Mouse (Mus musculus): ENCODE data around the gene Bud31. TPM values are rescaled to one million over a fixed set of nuclear protein-coding genes. Genes with fewer than 3 reads are reported as not detected.
A peak's percentile ranks its signal among the peaks of the same experiment; 100 is the strongest.
"Not testable (repeated sequence)": the region's sequence is repeated elsewhere in the genome, so short reads cannot be mapped to it uniquely, and the experiment has no call there.

Bud31 gene
- polyA plus RNA-seq, 1 experiment from 2014 or later = 129 TPM

DNA sequence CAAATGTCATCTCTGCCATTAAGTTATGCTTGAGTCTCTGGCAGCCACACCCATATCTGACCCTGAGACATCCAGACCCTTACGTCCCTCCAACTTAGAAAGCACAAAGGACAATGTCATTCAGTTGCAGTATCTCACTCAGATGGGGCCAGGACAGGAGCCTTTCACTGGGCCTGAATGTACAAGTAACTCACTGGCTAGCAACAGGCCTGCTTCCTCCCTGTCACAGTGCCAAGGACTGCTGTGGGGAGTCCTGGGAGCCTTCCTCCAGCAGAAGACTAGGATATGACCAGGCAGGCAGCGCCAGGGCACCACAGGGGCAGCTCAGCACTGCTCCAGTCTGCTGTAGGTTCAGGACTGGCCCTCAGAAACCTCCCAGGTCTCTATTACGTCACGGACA lies 11.0 kb upstream of the Bud31 start:
- Histone ChIP-seq H3K4me3 (ENCODE audit: low read depth, low read length) (no peak overlapping the region), H3K9me3 (ENCODE audit: control insufficient read depth, low read length) (no peaks in the 10 kb centered on the region), H3K4me2 (replicated peaks; ENCODE audit: low read depth) (no peak overlapping the region), H3K9ac (ENCODE audit: low read length) (no peak overlapping the region), H3K27me3 (ENCODE audit: control insufficient read depth, insufficient read depth, low read length) (no peaks in the 10 kb centered on the region), H3K27ac (replicated peaks) (no peak overlapping the region), H3K36me3 (ENCODE audit: control insufficient read depth, insufficient read depth, low read length) (peaks cover 51% of the 10 kb centered on the region), H3K4me1 (replicated peaks; ENCODE audit: control insufficient read depth, insufficient read depth) (no peaks in the 10 kb centered on the region)
- DNase-seq (ENCODE audit: low spot score) (no peak), ATAC-seq (ENCODE audit: low FRiP score, low TSS enrichment) (no peak)
- 91% methylated on average over 4 of the region's 4 CpGs for WGBS
- no peak for TF ChIP-seq EP300 (optimal IDR thresholded peaks at IDR 0.05)
- no peak for TF ChIP-seq CTCF (IDR thresholded peaks at IDR 0.05; ENCODE audit: low read depth)

DNA sequence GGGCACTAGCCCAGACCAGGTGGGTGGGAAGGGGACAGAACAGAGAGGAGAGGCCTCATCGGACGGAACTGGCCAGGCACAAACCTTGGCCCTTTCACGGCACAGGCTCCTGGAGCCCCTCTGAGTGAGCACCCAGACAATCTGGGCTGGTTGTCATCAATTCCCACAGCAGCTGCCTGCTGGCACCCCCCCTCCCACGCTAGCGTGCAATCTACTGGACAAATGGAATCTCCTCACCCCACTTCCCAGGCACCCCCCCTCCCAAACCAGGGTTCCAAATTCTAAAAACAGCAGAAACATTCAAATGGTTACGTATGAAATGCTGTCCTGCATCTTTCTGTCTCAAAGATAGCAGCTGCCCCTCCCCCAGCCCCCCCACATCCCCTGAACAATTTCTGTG lies 10.4 kb upstream of the Bud31 start:
- not testable (repeated sequence) for H3K27ac ChIP-seq (replicated peaks); DNase-seq (ENCODE audit: low spot score); H3K4me3 ChIP-seq (ENCODE audit: low read depth, low read length); H3K27me3 ChIP-seq (ENCODE audit: control insufficient read depth, insufficient read depth, low read length); ATAC-seq (ENCODE audit: low FRiP score, low TSS enrichment); H3K4me1 ChIP-seq (replicated peaks; ENCODE audit: control insufficient read depth, insufficient read depth); H3K4me2 ChIP-seq (replicated peaks; ENCODE audit: low read depth); H3K9ac ChIP-seq (ENCODE audit: low read length); H3K9me3 ChIP-seq (ENCODE audit: control insufficient read depth, low read length)
- 76% methylated on average over 6 of the region's 6 CpGs for WGBS
- H3K36me3 ChIP-seq (ENCODE audit: control insufficient read depth, insufficient read depth, low read length) = peaks cover 56% of the 10 kb centered on the region

DNA sequence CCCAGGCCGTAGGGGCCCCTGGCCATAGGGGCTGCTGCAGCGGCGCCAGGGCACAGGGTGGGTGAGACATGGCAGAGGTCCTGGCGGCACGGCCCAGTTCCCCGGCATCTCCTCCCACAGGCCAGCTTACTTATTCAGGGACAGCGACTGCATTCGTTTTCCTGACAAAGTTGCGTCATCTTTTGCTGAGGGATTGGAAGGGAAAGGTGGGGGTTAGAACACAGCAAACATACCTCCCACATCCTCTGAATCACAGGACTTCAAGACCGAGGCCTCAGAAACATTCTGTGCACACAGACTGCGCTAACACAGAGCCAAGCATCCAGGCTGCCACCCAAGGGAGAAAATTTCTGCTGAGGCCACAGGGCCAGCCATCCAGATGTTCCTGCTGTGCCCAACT lies 10.0 kb upstream of the Bud31 start:
- no peak for TF ChIP-seq EP300 (optimal IDR thresholded peaks at IDR 0.05)
- no peak for TF ChIP-seq CTCF (IDR thresholded peaks at IDR 0.05; ENCODE audit: low read depth)
- H3K4me2 ChIP-seq (replicated peaks; ENCODE audit: low read depth) = no peak overlapping the region
- H3K9me3 ChIP-seq (ENCODE audit: control insufficient read depth, low read length) = no peaks in the 10 kb centered on the region
- H3K4me3 ChIP-seq (ENCODE audit: low read depth, low read length) = no peak overlapping the region
- H3K36me3 ChIP-seq (ENCODE audit: control insufficient read depth, insufficient read depth, low read length) = peaks cover 58% of the 10 kb centered on the region
- ATAC-seq (ENCODE audit: low FRiP score, low TSS enrichment) = no peak
- 77% methylated on average over 11 of the region's 11 CpGs for WGBS
- no peak overlapping the region for H3K27ac ChIP-seq (replicated peaks)
- H3K9ac ChIP-seq (ENCODE audit: low read length) = no peak overlapping the region
- H3K4me1 ChIP-seq (replicated peaks; ENCODE audit: control insufficient read depth, insufficient read depth) = no peaks in the 10 kb centered on the region
- DNase-seq (ENCODE audit: low spot score) = no peak
- no peaks in the 10 kb centered on the region for H3K27me3 ChIP-seq (ENCODE audit: control insufficient read depth, insufficient read depth, low read length)

DNA sequence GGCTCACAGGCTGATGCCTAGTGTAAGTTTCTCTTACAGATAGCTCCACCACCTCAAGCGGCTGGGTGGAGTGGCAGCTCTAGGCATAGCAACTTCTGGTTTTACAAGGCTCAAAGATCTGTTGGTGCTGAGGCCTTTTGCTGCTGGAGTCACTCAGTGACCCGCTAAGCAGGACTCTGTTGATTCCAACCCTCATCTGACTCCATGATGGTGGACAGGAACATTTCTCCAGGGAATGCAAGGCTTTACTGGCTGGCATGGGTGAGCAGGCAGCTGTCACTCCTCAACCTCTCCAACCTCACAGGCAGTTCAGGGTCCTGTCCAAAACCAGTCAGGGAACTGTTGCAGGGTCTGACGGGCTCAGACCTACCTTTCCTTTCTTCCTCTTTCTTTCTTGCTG lies 9.2 kb upstream of the Bud31 start:
- no peaks in the 10 kb centered on the region for H3K4me1 ChIP-seq (replicated peaks; ENCODE audit: control insufficient read depth, insufficient read depth)
- 77% methylated on average over 3 of the region's 3 CpGs for WGBS
- no peak overlapping the region for H3K27ac ChIP-seq (replicated peaks)
- H3K4me3 ChIP-seq (ENCODE audit: low read depth, low read length) = no peak overlapping the region
- no peak overlapping the region for H3K4me2 ChIP-seq (replicated peaks; ENCODE audit: low read depth)
- no peaks in the 10 kb centered on the region for H3K9me3 ChIP-seq (ENCODE audit: control insufficient read depth, low read length)
- no peak for DNase-seq (ENCODE audit: low spot score)
- H3K36me3 ChIP-seq (ENCODE audit: control insufficient read depth, insufficient read depth, low read length) = peaks cover 60% of the 10 kb centered on the region
- TF ChIP-seq EP300 (optimal IDR thresholded peaks at IDR 0.05) = no peak
- TF ChIP-seq CTCF (IDR thresholded peaks at IDR 0.05; ENCODE audit: low read depth) = no peak
- no peak overlapping the region for H3K9ac ChIP-seq (ENCODE audit: low read length)
- ATAC-seq (ENCODE audit: low FRiP score, low TSS enrichment) = no peak
- H3K27me3 ChIP-seq (ENCODE audit: control insufficient read depth, insufficient read depth, low read length) = no peaks in the 10 kb centered on the region

DNA sequence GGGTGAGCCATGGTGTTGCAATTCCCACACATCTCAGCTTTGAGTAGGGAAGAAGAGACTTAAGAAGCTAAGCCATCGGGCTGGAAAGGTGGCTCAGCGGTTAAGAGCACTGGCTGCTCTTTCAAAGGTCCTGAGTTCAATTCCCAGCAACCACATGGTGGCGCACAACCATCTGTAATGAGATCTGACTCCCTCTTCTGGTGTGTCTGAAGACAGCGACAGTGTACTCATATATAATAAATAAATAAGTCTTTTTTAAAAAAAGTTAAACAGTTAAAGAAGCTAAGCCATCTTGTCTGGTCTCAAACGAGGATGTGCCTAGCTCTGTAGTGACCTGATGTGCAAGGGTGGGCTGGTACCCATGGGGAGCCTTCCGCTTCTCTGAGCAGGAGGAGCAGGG lies 6.9 kb upstream of the Bud31 start:
- not testable (repeated sequence) for H3K9me3 ChIP-seq (ENCODE audit: control insufficient read depth, low read length); H3K9ac ChIP-seq (ENCODE audit: low read length); H3K4me1 ChIP-seq (replicated peaks; ENCODE audit: control insufficient read depth, insufficient read depth); ATAC-seq (ENCODE audit: low FRiP score, low TSS enrichment); DNase-seq (ENCODE audit: low spot score); H3K4me3 ChIP-seq (ENCODE audit: low read depth, low read length); H3K4me2 ChIP-seq (replicated peaks; ENCODE audit: low read depth); H3K27me3 ChIP-seq (ENCODE audit: control insufficient read depth, insufficient read depth, low read length); H3K27ac ChIP-seq (replicated peaks)
- peak; percentile 26 for TF ChIP-seq CTCF (IDR thresholded peaks at IDR 0.05; ENCODE audit: low read depth)
- 83% methylated on average over 6 of the region's 6 CpGs for WGBS
- peaks cover 50% of the 10 kb centered on the region for H3K36me3 ChIP-seq (ENCODE audit: control insufficient read depth, insufficient read depth, low read length)

DNA sequence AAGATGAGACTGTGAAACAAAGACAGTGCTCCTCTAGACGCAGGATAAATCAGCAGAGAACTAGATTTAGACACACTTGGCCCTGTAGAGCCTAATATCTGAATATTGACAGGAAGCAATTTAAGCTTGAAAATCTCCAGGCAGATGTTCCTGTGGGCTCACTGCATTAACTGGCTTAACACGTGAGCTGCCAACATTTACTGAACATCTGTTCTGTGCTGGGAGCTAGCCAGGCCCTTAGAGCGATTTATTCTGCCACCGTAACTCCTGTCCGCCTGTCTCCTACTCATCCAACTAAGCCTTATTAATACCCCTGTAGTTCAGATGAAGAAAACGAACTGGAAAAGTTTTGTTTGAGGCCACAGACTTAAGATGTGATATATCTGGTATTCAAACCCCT lies 1.3 kb upstream of the Bud31 start:
- TF ChIP-seq EP300 (optimal IDR thresholded peaks at IDR 0.05) (no peak), CTCF (IDR thresholded peaks at IDR 0.05; ENCODE audit: low read depth) (no peak)
- no peak for ATAC-seq (ENCODE audit: low FRiP score, low TSS enrichment)
- Histone ChIP-seq H3K27me3 (ENCODE audit: control insufficient read depth, insufficient read depth, low read length) (no peaks in the 10 kb centered on the region), H3K36me3 (ENCODE audit: control insufficient read depth, insufficient read depth, low read length) (peaks cover 30% of the 10 kb centered on the region), H3K27ac (replicated peaks) (no peak overlapping the region; the same call in 1 of the 2 replicates), H3K4me3 (ENCODE audit: low read depth, low read length) (peak overlapping the region; percentile 87), H3K4me2 (replicated peaks; ENCODE audit: low read depth) (peak overlapping the region; percentile 74), H3K9ac (ENCODE audit: low read length) (peak overlapping the region; percentile 88), H3K4me1 (replicated peaks; ENCODE audit: control insufficient read depth, insufficient read depth) (no peaks in the 10 kb centered on the region; the same call in 1 of the 2 replicates), H3K9me3 (ENCODE audit: control insufficient read depth, low read length) (no peaks in the 10 kb centered on the region)
- 3% methylated on average over 6 of the region's 6 CpGs for WGBS
- no peak for DNase-seq (ENCODE audit: low spot score)

Measured in stomach, postnatal 0 days (tissue).